Mouse (Mus musculus): Measurements from ENCODE around the gene Ciao2b. TPM values are rescaled to one million over a fixed set of nuclear protein-coding genes. Genes with fewer than 3 reads are reported as not detected.

Ciao2b gene
- total and polyA plus RNA-seq, 2 experiments from 2014 or later = 61.9 to 108 TPM

DNA sequence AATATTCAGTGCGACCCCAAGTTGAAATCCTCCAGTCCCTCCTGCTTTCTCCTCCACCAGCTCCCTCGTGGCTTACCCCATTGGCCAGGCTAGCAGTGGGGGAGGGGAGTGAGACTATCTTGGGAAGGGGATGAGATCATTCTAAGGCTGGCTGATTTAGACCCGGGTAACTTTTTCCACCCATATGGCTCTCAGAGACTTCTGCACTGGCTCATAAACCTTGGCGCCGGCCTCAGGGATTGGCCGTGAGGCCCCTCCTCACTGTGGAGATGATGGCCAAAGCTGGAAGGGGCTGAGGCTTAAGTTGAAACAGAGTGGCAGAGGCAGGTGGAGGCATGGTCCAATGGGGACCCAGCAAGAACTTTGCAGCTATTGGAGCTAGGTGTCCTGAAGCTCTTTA is 35.4 kb downstream of the Ciao2b start:
- H3K27me3 ChIP-seq (ENCODE audit: insufficient read depth, low read length) = no peaks in the 10 kb centered on the region; the same call in 1 of the 2 replicates
- whole genome bisulfite sequencing = 48% methylated on average over 6 of the region's 6 CpGs
- no peaks in the 10 kb centered on the region for H3K9me3 ChIP-seq (ENCODE audit: low read length)
- ATAC-seq = no peak
- no peak for TF ChIP-seq CTCF (IDR thresholded peaks at IDR 0.05; ENCODE audit: low read depth)
- H3K9ac ChIP-seq = no peak overlapping the region
- no peak overlapping the region for H3K4me3 ChIP-seq (ENCODE audit: low read depth, low read length)
- H3K4me1 ChIP-seq (ENCODE audit: insufficient read depth) = no peaks in the 10 kb centered on the region
- H3K36me3 ChIP-seq (ENCODE audit: insufficient read depth) = no peaks in the 10 kb centered on the region
- DNase-seq = no peak
- H3K4me2 ChIP-seq (ENCODE audit: low read depth) = no peak overlapping the region
- no peak overlapping the region for H3K27ac ChIP-seq (ENCODE audit: low read depth, low read length)

DNA sequence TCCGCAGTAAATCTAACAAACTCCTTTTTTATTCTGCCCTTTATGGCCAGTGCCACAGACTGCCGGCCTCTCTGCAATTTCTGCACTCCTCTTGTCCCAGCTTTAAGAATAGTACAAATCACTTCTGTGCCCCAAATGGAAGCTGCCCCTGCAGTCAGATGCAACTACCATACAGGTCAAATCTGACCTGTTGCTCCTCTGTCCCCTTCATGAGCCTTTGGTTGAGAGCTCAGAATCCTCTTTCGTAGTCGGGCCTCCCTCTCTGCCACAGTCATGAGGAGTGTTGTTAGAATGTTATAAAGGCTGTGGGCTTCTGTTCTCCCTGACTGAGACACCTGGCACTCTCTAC is 38.5 kb downstream of the Ciao2b start:
- TF ChIP-seq CTCF (IDR thresholded peaks at IDR 0.05; ENCODE audit: low read depth) = no peak
- Histone ChIP-seq H3K4me1 (ENCODE audit: insufficient read depth) (no peaks in the 10 kb centered on the region), H3K4me3 (ENCODE audit: low read depth, low read length) (no peak overlapping the region), H3K4me2 (ENCODE audit: low read depth) (no peak overlapping the region), H3K27ac (ENCODE audit: low read depth, low read length) (no peak overlapping the region), H3K36me3 (ENCODE audit: insufficient read depth) (no peaks in the 10 kb centered on the region), H3K9ac (no peak overlapping the region), H3K9me3 (ENCODE audit: low read length) (no peaks in the 10 kb centered on the region), H3K27me3 (ENCODE audit: insufficient read depth, low read length) (no peaks in the 10 kb centered on the region; the same call in 1 of the 2 replicates)
- 71% methylated on average over 4 of the region's 4 CpGs for WGBS
- ATAC-seq = no peak
- no peak for DNase-seq

DNA sequence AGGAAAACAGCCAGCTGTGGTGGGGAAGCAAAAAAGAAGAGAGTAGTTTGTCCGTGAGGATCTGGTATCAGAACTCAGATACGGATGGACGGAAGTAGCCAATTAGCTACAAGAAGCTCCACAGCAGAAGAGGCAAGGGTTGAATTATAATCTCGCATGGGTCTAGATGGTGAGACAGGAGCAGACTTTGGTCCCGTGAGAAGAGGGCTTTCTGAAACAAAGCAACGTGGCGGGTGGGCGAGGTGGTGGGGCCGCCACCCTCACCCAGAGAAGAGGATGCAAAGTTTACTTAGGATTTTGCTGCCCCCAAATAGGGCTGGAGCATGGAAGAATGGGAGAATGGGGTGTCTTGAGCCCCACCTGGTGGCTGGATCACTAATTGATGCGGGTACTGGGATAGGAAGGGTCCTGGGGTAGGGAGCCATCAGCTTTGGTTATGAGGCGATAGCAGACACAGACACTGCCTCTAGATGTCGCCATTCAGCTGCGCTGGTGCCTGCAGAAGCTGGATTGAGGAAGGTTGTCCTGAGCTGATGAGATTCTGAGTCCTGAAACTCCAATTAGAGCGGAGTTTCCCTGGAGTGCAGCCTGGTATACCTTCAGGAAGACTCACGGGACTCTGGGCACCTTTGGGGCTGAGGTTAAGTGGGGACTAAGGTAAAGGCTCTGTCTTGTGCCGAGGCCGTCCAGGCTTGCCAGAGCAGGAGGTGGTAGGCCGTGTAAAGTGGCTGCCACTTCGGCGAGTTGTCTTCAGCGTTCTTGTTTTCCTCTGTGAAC is 39.1 kb downstream of the Ciao2b start:
- peak; percentile 90 for DNase-seq
- H3K27ac ChIP-seq (ENCODE audit: low read depth, low read length) = no peak overlapping the region
- H3K4me3 ChIP-seq (ENCODE audit: low read depth, low read length) = peak overlapping the region; percentile 17; the same call in 1 of the 2 replicates
- H3K4me2 ChIP-seq (ENCODE audit: low read depth) = peak overlapping the region; percentile 41
- TF ChIP-seq CTCF (IDR thresholded peaks at IDR 0.05; ENCODE audit: low read depth) = peak; percentile 96
- no peaks in the 10 kb centered on the region for H3K4me1 ChIP-seq (ENCODE audit: insufficient read depth)
- WGBS = 20% methylated on average over 21 of the region's 21 CpGs
- no peaks in the 10 kb centered on the region for H3K9me3 ChIP-seq (ENCODE audit: low read length)
- H3K36me3 ChIP-seq (ENCODE audit: insufficient read depth) = no peaks in the 10 kb centered on the region
- ATAC-seq = peak; percentile 95
- no peak overlapping the region for H3K9ac ChIP-seq
- no peaks in the 10 kb centered on the region; the same call in 1 of the 2 replicates for H3K27me3 ChIP-seq (ENCODE audit: insufficient read depth, low read length)

DNA sequence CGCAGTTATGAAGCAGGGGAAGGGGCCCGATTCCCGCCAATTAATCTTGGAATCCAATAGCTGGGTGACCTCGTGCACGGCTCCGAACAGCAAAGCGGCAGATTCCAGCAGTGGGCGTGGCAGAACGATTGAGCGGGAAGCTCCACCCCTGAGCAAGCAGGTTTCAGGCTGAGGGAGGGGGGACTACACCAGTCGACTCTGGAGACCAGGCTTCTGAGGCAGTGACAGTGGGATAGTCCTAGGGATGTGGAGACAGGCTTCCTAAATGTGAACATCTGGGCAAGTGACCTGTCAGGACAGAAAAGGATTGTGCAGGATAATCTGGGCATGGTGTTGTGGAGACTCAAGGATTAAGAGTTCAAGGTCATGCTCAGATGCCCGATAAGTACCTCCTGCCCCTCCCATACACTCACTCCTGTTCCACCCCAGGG is 39.8 kb downstream of the Ciao2b start:
- Histone ChIP-seq H3K36me3 (ENCODE audit: insufficient read depth) (no peaks in the 10 kb centered on the region), H3K27me3 (ENCODE audit: insufficient read depth, low read length) (no peaks in the 10 kb centered on the region; the same call in 1 of the 2 replicates), H3K9ac (no peak overlapping the region), H3K9me3 (ENCODE audit: low read length) (no peaks in the 10 kb centered on the region), H3K27ac (ENCODE audit: low read depth, low read length) (no peak overlapping the region), H3K4me3 (ENCODE audit: low read depth, low read length) (peak overlapping the region; percentile 17; the same call in 1 of the 2 replicates), H3K4me2 (ENCODE audit: low read depth) (peak overlapping the region; percentile 41), H3K4me1 (ENCODE audit: insufficient read depth) (no peaks in the 10 kb centered on the region)
- 1% methylated on average over 12 of the region's 12 CpGs for WGBS
- no peak for DNase-seq
- no peak for ATAC-seq
- TF ChIP-seq CTCF (IDR thresholded peaks at IDR 0.05; ENCODE audit: low read depth) = no peak

DNA sequence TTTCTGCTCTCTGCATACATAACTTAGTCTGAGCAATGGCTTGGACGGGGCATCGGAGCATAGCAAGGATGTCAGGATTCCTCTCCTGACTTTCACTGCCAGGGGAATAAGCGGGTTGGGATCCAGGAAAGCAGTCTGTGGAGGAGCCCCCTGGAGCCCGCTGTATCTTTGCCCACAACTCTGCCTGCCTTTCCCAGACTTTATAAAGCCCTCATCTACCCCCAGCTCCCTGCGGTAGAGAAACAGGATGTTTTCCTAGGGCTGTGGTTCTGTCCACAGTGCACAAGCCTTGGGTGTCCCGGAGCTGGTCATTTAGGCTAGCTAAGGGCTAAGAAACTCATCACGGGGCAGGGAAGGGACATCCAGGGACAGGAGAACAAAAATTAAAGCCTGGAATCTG is 40.4 kb downstream of the Ciao2b start:
- Histone ChIP-seq H3K27ac (ENCODE audit: low read depth, low read length) (no peak overlapping the region), H3K27me3 (ENCODE audit: insufficient read depth, low read length) (no peaks in the 10 kb centered on the region; the same call in 1 of the 2 replicates), H3K9me3 (ENCODE audit: low read length) (no peaks in the 10 kb centered on the region), H3K4me1 (ENCODE audit: insufficient read depth) (no peaks in the 10 kb centered on the region), H3K4me2 (ENCODE audit: low read depth) (peak overlapping the region; percentile 41; the same call in 1 of the 2 replicates), H3K4me3 (ENCODE audit: low read depth, low read length) (no peak overlapping the region), H3K9ac (no peak overlapping the region), H3K36me3 (ENCODE audit: insufficient read depth) (no peaks in the 10 kb centered on the region)
- no peak for ATAC-seq
- WGBS = 36% methylated on average over 7 of the region's 7 CpGs
- no peak for TF ChIP-seq CTCF (IDR thresholded peaks at IDR 0.05; ENCODE audit: low read depth)
- no peak for DNase-seq

DNA sequence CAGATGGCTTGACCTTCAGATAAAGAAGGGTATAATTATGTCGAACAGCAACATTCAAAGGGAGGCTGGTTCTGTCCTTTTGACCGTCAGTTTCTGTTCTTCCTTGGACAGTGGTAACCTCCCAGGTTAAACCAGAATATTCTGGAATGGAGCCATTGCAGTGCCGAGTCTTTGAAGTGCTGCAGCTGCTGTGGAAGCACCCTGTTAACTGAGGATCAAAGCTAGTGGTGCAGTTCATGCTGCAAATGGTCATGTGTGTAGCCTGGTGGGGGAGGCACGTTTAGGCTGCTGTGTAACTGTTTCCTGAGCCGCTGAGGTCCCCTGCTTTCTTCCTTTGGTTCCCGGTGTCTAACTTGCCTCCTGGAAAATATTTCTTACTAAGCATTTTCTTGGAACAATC is 43.3 kb downstream of the Ciao2b start:
- peaks cover 21% of the 10 kb centered on the region for H3K36me3 ChIP-seq (ENCODE audit: insufficient read depth)
- no peaks in the 10 kb centered on the region for H3K9me3 ChIP-seq (ENCODE audit: low read length)
- H3K4me2 ChIP-seq (ENCODE audit: low read depth) = no peak overlapping the region
- 57% methylated on average over 6 of the region's 6 CpGs for WGBS
- H3K4me3 ChIP-seq (ENCODE audit: low read depth, low read length) = no peak overlapping the region
- DNase-seq (no peak), ATAC-seq (no peak)
- TF ChIP-seq CTCF (IDR thresholded peaks at IDR 0.05; ENCODE audit: low read depth) = no peak
- no peak overlapping the region for H3K27ac ChIP-seq (ENCODE audit: low read depth, low read length)
- no peaks in the 10 kb centered on the region for H3K4me1 ChIP-seq (ENCODE audit: insufficient read depth)
- H3K27me3 ChIP-seq (ENCODE audit: insufficient read depth, low read length) = no peaks in the 10 kb centered on the region; the same call in 1 of the 2 replicates
- H3K9ac ChIP-seq = no peak overlapping the region

DNA sequence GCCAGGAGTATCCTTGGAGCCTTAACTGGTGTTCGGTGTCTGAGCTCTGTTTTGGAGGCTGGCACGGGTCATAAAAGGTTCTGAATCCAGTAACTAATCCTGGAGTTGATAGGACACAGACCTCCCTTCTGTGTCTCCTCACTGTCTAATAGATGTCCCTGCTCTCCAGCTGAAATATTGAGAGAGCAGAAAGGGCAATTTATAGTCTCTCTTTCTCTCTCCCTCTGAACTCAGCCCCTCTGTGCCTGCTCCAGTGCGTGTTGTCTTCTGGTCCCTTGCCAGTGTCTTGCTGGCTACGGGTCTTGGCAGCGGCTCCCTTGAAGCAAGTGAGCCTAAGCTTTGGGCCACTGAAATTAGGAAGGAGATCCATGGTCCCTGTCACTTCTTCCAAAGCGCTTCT is 44.1 kb downstream of the Ciao2b start:
- DNase-seq (no peak), ATAC-seq (no peak)
- no peaks in the 10 kb centered on the region for H3K9me3 ChIP-seq (ENCODE audit: low read length)
- no peaks in the 10 kb centered on the region for H3K4me1 ChIP-seq (ENCODE audit: insufficient read depth)
- TF ChIP-seq CTCF (IDR thresholded peaks at IDR 0.05; ENCODE audit: low read depth) = no peak
- H3K27ac ChIP-seq (ENCODE audit: low read depth, low read length) = no peak overlapping the region
- WGBS = 64% methylated on average over 6 of the region's 6 CpGs
- no peak overlapping the region for H3K9ac ChIP-seq
- no peaks in the 10 kb centered on the region; the same call in 1 of the 2 replicates for H3K27me3 ChIP-seq (ENCODE audit: insufficient read depth, low read length)
- no peak overlapping the region for H3K4me2 ChIP-seq (ENCODE audit: low read depth)
- H3K4me3 ChIP-seq (ENCODE audit: low read depth, low read length) = no peak overlapping the region
- peaks cover 21% of the 10 kb centered on the region for H3K36me3 ChIP-seq (ENCODE audit: insufficient read depth)

Measured in forebrain, postnatal 0 days (tissue).